Mouse (Mus musculus) right cerebral cortex, postnatal 14 days (tissue): ENCODE results near the gene Gm37240.
A peak's percentile ranks its signal among the peaks of the same experiment; 100 is the strongest.

Experiments used
- DNase-seq: peaks from one replicate; pipeline ENCODE4 v3.0.0; 2022

Gm37240 gene

DNA sequence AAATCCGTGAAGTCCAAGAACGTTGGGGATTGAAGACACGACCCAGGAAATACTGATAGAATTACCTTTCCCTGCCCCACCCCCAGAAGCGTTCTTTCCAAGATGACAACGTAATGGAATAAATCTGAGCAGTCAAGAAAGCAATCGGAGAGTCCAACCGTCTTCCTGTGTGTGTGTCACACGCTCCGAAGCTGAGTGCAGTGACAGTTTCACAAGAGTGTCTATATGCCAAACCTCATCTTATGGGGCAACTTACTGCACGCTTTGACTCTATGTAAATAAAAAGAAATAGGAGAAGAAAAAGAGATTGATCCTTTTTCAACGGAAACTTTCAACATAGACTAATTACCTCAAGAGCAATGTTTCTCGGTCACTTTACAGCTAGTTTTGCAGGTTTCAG is 715.2 kb downstream of the Gm37240 start:
- no peak for DNase-seq

DNA sequence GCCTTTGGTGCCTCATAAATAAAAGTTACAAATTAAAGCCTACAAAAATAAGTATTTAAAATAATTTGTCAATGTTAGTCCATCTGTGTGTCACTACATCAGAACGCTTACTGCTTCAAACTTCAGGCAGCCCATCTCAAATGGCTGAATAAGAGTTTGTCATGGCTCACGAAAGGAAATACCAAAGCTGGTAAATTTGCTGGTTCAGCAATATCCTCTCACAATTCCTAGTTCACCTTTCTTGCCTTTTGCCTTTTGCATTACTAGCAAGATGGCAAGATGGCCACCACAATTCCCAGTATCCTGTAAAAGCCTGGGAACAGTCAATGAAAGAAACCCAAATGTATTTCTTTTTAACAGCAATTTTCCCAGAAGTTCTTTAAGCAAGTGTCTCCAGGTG is 718.5 kb downstream of the Gm37240 start:
- no peak for DNase-seq

DNA sequence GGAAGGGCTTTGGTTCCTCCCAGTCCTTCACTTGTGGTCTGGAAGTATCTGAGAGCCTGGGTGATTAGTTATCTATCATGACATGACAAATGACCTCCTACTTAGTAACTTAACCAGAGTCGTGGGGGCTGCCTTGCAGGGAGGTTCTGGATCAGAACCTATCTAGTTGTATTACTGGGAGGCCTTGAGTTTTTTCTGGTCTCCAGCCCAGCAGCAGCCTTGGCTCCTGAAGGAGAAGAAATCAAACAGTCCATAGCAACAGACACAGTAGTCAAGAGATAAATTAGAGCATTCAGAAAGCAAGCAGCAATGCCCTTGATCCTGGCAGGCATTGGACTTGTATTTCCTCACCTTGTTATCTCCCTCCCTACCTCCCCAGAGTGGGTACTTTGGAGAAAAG is 722.4 kb downstream of the Gm37240 start:
- no peak for DNase-seq

DNA sequence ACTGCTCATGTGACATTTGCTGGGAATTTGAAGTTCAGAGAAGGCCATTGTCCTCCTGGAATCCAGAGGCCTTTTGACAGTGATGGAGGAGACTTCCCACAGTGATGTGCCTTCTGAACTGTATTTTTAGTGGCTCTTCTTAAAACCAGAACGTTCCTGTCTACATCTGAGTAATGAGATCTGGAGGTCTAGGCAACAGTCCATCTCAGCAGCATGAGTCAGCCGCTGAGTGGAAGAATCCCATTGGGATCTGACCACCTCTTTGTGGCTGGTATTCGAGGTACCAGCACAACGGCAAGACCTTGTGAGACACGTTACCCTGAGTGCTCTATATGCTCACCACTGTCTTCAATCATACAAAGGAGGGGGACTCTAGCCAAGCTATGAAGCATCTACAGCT is 723.9 kb downstream of the Gm37240 start:
- no peak for DNase-seq

DNA sequence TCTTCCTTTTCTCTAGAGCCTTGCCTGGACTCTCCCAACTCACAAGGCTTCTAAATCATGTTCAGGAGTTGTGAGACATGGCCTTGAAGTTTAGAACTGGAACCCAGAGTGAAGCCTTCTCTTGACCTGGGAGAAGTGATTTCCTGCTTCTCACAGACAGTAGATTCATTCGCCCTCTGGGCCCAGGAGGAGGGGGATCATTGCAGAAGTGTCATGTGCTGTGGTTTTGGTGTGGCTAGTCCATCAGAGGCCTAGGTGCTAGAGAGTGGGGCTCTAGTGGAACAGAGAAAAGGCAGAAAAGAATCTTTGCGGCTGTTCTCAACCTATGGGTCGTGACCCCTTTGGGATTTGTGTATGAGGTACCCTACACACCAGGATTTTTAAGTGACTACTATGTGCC is 724.9 kb downstream of the Gm37240 start:
- DNase-seq, result no peak

DNA sequence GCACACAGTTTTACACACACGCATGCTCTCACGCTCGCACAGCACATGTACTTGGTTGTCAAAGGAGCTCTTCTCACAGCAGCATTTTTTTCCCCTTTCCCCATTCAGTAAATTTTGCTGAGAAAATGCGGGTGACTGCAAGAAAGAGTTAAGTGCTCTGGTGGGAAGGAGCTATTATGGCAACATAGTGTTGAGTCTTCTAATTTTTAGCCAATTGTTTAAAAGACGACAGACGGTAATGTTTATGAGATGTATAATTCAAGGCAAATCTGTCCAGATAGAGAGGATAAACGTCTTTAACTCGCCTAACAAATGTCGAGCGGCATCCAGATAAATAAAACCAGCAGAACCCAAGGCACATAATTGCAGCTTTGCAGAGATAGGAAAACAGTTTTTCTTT is 726.5 kb downstream of the Gm37240 start:
- no peak for DNase-seq

DNA sequence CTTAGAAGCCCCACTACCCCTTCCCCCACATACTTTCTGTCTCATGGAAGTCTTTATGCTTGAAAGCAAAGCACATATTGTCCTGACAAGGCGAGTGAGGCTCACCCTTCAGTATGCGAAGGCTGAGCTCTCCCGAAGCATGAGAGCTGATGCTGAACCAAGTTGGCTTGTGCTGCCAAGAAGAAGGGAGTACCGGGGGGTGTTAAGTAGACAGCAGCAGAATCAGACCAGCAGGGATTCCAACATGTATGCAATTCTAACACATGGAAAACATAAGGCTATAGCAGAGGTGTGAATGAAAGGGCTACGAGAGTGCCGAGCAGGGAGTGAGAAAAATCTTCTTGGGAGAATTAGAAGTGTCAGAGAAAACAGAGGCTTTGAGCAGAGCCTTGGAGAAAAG is 727.7 kb downstream of the Gm37240 start:
- no peak for DNase-seq

DNA sequence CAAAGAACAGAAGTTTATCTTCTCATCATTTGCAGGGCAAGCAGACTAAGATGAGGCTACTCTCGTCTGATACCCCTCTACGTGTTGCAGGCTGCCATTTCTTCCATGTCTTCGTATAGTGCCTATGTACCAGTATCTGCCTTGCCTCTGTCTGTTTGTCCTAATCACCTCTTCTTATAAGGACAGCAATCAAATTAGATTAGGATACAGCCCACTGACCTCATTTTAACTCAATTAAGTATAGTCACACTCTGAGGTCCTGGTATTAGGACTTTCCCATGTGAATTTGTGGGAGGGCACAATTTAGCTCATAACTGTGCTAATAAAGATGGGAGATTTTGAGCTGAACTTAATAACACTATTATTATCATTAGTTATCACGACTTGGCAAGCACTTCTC is 738.5 kb downstream of the Gm37240 start:
- no peak for DNase-seq

DNA sequence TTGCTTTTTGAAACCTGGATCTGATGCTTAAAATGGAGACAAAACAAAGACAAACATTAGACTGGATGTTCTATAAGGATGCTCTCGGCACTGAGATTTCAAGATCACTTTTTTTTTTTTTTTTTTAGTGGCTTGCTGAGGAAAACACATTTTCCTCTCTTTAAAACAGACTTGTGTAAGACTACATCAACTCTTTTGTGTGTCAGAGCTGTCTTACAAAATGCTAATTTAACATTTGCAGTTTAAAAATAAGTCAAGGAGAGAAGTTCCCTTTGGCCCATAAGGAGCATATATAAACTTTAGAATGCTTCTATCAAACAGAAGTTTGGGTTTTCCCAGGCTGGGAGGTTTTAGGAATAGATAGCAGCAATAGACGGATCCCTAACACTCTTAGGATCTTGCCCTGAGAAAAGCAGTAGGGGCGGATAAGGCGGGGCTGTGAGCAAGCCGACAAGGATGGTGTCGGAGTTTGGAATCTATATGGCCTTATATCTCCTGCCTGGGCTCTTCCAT is 739.2 kb downstream of the Gm37240 start:
- no peak for DNase-seq

DNA sequence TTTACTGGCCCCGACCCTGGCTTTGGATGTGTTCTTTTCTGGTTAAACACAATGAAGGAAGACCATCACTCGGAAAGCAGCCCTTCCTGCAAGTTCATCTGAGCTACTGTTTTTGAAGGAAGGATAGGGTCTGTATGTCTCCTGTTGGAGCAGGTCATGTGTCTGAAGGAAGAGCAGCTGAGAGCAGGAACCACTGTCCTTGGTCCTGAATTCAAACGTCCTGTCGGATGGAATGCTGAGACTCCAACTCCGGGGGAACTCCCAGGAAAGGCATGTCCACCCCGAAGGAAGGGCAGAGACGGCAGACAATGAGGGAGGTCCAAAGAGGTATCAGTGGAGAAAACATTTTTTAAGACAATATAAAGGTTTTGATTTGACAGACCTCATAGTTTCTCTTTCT is 741.8 kb downstream of the Gm37240 start:
- no peak for DNase-seq

DNA sequence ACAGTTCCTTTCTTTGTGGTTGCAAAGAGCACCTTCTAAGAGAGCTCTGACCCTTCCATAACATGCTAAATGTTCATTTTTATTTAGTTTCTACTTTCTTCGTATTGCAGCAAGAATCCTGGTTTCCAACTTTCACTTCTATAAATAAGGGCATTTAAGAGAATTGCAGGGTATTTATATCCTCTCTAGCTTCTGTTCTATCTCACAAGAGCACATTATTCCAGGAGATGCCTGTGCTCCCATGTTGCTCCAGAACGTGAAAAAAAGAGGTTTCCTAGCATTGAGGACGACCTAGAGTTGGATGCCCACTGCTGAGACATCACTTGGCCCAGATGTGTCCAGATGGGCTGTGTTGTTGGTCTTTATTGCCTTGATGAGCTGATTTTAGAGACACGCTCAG is 742.2 kb downstream of the Gm37240 start:
- DNase-seq, result no peak

DNA sequence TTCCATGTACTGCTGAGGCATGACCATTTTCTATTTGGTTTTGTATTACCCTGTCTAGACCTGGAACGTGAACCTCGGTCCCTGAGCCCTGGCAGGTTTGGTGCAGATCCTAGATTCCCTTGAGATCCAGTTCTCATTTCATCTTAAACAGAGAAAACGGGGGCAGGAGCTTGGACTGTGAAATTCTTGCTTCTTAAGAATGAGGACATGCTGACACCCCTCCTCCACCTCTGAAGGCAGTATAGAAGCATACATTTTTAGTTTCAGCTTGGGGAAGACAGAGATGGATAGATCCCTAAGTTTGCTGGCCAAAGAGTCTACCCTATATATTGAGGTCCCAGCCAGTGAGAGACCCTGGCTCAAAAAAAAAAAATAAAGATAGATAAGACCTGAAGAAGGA is 742.9 kb downstream of the Gm37240 start:
- DNase-seq, result peak; percentile 16

DNA sequence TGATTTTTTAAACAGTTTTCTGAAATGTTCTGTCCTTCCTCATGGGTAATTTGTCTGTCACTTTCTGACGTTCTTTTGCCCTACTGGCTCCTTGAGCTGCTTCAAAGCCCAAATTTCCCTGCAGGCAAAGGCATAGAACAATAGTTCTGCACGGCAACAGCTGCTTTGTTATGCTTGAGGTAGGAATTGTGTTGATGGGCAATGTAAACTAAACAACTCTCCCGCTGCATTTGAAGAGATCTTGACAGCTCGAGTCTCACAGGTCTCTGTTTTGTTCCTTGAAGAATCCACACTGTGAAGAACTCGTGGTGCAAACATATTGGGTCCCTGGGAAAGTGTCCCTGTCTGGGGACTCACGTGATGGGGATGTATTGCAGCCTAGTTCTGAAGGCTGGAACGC is 746.8 kb downstream of the Gm37240 start:
- DNase-seq, result no peak

DNA sequence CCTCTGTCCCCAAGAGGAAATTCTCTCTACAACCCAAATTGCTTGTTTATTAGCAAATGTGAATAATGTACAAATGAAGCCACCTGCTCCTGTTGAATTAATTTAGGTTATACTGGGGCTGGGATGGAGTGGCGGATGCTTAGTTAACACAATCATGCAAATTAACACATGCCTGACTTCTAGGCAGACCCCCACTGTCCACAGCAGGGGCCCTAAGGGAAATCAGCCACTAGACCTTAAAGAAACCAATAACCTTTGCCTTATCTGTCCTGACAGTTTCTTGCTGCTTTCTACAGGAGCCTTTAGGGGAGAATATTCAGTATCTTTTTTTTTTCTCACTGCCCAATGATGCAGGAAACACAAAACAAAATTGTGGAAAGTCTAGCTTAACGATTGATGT is 748.9 kb downstream of the Gm37240 start:
- DNase-seq, result no peak

DNA sequence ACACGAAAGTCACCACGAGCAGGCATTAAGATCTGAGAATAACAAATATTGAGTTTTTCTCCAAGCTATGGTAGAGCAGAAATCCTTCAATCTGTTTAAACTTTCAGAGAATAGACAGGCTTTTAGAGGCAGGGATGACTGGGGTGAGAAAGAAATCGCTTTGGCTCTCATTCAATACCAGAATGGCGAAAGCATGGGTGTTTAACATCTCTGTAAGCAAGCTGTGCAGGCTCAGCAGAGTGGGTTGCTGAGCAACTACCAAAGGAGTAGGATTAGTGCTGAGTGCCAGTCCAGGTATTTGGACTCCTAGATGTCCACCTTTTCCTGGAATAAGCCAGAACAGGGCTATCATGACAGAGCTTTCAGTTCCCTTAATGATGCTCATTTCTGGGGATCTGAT is 753.8 kb downstream of the Gm37240 start:
- no peak for DNase-seq

DNA sequence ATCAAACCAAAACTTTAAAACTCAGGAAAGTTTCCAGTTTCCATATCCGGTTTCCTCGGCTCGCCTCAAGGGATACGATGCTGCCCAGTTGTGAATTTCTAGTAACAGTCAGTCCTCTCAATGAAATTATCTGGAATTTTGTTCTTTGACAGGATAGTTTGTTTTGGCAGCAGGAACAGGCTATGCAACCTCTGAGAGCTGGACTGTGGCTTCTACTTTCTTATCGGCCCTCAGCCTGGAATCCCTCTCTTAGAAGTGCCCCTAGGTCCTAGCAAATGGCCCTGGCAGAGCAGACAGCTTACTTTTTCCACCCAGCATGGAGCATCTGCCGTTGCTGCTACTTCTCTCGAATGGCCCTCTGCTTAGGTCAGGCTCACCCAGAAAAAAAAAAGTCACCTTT is 755.4 kb downstream of the Gm37240 start:
- DNase-seq, result no peak

DNA sequence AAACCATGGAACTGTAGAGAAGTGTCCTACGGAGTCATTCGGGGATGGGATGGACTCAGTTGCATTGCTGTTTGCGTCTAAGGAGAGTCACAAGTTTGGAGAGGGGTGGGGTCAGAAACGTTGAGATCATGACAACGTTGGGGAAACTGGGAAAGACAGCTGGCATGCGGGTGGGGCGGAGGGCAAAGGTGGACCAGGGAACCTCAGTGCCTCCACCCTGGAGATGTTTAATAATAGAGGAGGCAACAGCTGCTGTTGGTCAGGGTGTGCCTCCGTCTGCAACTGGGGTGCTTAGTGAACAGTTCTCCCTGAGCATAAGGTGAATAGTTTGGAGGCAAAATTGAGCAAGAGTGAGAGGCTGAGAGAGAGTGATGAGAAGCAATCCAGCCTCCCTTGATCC is 758.8 kb downstream of the Gm37240 start:
- DNase-seq, result no peak

DNA sequence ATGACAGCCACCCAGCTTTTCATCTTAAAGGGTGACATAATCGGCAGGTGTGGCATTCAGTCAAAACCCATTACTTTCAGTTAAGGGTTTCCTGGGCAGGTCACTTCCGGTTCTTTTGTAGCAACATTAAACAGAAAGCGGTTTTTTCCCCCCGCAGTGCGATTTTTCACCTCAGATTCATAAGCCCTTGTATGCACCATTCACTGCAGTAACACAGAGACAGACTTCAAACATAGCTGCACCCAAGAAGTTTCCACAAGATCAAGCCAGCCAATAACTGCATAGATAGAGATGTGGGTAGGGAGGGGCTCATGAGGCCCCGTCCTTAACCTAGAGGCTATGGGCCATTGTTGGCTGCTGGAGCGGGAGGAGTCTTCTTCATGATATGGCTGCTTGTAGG is 760.3 kb downstream of the Gm37240 start:
- no peak for DNase-seq

DNA sequence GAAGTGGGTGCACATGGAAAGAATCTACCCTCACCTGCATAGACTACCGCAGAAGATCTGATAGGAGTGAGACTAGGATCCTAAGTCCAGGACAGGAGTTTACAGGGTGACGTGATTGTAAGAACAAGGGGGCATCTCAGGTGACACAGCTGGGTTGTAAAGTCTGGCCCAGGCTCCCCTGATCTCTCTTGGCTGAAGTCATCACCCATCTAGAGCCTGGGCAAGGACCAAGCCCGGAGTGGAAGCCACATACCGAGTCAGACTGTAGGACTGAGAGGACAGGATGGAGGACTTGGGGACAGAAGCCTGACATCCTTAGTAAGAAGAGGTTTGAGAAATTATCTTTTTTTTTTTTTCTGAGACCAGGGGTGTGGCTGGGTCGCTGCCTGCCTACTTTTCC is 761.8 kb downstream of the Gm37240 start:
- no peak for DNase-seq

DNA sequence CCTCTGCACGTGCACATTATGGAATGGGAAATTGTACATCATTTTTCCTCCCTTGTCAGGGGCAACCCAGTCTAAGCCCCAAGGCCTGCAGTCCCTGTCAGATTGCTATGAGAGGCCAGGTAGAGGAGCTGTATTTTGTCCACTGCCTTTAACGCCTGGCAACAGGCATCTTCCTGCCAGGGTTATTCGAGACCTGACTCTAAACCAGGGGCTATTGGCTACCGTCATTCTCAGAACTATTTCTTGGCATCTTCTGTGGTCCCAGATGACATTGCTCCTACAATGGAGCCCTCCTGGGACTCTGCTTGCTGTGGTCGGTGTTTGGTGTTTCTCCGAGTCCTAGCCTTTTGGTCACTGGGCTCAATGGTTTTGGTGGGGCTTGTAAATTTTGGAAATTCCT is 762.4 kb downstream of the Gm37240 start:
- DNase-seq, result no peak

DNA sequence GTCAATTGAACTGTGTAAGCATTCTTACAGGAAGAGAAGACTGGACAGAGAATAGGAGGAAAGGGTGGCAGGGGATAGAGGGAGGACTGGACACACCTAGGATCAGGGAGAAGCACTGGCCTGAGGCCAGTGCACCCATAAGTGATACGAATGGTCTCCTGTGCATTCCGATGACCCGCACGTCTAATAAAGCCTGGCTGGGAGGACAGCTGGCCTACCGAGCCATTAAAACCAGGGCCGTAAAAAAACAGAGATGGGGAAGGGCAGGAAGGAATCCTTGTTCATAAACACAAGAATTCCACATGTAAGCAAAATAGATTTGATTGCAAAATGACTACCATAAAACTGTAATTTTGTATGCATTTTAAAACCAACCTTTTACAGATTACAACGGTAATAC is 762.9 kb downstream of the Gm37240 start:
- no peak for DNase-seq

DNA sequence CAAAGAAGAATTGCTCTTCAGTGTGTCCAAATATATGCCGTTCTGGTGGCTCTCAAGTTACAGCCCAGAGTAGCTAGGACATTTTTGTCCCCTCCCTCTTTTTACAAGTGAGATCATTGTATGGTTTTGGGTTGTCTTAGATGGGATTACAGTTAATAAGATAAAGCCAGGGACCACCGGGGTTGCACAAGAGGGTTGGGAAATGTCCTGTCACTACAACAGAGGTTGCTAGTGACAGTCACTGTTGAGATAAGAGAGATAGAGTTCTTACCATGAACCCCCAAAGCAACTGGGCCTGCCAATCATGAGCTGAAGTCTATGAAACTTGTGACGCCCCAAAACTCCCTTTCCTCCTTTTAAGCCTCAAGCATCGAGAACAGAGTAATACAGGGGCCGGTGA is 769.6 kb downstream of the Gm37240 start:
- no peak for DNase-seq

DNA sequence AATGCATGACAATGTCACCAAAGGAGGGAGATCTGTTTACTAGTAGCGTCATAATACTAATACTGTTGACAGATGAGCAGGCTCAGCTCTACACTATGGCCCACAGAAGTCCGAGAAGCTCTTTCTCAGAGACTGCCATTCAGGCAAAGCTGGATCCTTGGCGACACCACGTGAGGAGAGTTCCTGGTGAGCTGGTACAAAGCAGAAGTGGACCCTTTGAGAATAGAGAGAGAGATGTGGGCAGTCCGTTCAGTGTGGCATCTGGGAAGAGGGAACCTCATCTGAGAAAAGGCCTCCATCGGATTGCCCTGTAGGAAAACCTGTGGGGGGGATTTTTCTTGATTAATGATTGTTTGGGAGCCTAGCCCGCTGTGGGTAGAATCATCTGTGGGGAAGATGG is 770.3 kb downstream of the Gm37240 start:
- no peak for DNase-seq

DNA sequence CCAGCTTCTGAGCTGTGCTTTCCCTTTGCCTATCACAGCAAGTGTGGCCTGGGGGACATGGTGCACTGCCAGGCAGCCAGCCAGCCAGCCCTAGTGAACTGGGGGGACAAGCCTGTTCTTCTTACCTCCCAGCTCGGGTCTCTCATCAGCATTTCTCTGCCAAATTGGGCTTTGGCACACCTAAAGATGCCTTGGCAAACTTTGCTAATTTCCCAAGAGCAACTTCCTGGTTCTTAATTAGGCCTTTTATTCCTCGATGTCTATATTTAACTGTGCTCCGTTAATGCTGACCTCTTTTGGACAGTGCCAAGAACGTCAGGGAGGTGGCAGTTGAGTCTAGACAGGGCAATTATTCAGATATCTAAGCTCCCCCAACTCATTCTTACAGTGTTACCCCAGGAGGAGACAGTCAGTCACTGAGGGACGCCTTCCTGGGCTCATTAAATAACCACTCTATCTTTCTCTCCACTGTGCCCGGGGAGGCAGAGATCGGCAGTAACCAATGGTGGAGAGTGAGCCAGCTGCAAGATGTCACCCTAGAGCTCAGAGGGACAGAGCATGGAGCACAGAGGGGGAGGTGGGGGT is 771.3 kb downstream of the Gm37240 start:
- no peak for DNase-seq

DNA sequence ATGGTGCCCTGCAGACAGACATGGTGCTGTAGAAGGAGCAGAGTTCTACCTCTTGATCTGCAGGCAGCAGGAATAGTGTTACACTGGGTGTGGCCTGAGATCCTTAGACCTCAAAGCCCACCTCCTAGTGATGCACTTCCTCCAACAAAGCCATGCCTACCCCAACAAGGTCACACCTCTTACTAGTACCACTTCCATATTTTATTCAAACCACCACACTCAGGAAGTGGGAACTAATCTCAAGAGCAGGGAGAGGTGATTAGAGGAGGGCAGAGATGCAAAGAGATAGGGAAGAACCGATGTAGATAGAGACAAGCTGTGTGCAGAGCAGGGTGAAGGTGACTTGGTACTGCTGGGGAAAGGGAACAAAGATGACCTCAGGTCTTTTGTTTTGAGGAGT is 773.8 kb downstream of the Gm37240 start:
- no peak for DNase-seq

DNA sequence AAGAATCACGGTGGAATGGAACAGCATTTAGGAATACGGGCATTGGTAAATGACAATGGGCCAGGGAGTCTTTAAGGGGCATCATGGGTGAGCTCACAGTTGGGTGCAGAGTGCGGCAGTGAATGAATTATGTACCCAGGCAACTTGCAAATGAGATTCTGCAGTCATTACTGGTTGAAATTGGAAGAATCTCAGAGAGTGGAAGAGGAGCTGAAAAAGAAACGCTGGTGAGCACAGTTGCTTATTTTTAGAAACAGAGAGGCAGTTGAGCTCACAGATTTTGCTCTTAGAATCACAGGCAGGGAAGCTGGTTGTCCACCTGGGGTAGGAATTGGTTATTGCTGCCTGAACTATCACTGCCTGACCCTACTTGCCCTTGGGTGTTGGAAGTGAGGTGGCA is 776.6 kb downstream of the Gm37240 start:
- no peak for DNase-seq
